Mouse (Mus musculus) kidney, postnatal 36 days (tissue): ENCODE data around the gene Clasrp.
A peak's percentile ranks its signal among the peaks of the same experiment; 100 is the strongest.
"Not testable (repeated sequence)": the region's sequence is repeated elsewhere in the genome, so short reads cannot be mapped to it uniquely, and the experiment has no call there.

Experiments
- DNase-seq, 2 experiments: peaks; one replicate each; pipeline ENCODE4 v3.0.0; 2021 to 2022; ENCODE audit warnings: mixed read lengths in 2 of 2

The Clasrp gene

DNA sequence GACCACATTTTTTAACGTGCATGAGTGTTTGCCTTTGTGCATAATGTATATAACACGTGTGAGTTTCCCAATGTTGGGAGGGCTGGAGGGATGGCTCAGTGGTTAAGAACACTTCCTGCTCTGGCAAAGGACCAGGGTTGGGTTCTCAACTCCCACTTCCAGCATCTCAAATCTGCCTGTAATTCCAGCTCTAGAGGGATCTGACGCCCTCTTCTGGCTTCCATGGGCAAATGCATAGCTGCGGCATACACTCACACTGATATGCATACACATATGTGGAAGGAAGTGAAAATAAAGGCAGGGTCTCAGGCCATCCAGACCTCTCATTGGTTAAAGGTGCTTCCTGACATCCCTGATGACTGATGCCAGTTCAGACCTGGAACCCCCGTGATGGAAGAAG is 3.0 kb upstream of the Clasrp start:
- DNase-seq: no peak

DNA sequence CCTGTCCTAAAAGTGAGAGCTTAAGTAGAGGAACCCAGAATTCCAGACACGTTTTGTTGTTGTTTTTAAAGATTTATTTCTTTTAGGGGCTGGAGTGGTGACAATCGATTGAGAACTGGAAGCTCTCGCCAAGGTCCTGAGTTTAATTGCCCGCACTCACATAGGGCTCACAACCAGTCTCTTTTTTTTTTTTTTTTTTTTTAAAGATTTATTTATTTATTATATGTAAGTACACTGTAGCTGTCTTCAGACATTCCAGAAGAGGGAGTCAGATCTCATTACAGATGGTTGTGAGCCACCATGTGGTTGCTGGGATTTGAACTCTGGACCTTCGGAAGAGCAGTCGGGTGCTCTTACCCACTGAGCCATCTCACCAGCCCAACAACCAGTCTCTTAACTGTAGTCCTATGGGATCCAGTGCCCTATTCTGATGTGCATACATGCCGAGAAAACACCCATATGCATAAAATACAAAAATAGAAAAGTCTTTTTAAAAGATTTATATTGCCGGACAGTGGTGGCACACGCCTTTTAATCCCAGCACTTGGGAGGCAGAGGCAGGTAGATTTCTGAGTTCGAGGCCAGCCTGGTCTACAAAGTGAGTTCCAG is 424 bp upstream of the Clasrp start:
- DNase-seq: not testable (repeated sequence)

- DNase-seq: no peak
Measured at GRCm38 (mm10) chr7:19603055-19603454, 1.2 kb downstream of the Clasrp start.

- DNase-seq: no peak
Measured at GRCm38 (mm10) chr7:19600562-19600961, 3.7 kb downstream of the Clasrp start.

DNA sequence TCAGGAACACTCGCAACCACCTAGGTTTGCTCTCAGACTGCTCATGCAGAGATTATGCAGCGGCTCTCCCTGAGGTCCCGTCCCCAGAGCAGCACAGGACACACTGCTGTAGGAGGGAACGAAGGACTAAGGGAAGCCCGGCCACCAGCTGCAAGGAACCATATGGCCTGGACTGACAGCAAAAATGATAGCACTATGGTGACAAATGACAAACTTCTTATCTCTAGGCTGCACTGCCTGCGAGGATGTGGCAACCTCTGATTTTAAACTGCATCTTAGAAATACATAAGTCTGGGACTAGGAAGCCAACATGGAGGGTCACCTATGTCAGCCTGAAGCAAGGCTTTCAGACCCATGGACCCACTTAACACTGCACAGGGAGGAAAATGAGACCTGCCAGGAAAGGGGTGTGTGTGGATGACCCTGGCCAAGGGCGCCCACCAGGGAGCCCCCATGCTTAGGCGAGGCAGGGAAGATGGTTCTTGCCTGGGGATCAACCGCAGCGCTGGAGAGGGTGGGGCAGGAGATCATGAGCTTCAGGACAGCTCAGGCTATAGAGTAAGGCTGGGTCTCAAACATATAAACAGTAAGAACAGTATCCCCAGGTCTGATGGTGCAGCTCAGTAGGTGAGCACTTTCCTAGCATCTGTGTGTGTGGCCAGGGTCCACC is 11.1 kb downstream of the Clasrp start:
- DNase-seq: no peak

GRCm38 (mm10) chr7:19589917-19590316 is 14.4 kb downstream of the Clasrp start:
- peak; percentile 74 to 88 for DNase-seq

DNA sequence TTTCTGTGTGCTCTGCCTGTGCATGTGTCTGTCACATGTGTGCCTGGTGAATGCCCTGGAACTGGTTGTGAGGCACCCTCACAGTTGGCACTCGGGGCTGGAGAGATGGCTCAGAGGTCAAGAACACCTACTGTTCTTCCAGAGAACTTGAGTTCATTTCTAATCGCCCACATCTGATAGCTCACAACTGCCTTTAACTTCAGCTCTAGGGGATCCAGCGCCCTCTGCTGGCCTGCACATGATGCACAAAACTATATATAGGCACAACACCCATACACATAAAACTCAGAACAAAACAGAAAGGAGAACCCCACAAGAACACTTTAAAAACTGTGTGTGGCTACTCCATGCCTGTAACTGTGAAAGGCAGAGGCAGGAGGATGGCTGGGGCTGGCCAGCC is 15.1 kb downstream of the Clasrp start:
- peak; percentile 53 to 82 for DNase-seq

DNA sequence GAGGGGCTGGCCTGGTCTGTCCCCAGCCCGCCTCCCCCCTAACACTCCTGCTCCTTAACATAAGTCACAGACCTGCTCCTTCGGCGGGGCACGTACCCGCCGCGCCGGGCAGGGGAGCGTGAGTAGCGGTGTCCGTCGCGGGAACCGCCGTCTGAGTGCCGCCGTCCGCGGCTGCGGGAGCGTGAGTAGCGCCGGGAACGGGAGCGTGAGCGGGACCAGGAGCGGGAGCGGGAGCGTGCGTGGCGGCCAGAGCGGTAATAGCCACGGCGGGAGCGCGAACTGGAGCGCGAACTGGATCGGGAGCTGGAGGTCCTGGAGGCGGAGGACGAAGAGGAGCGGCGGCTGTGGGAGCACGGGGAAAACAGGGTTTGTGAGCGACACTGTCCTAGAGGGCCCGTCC is 18.0 kb downstream of the Clasrp start:
- no peak for DNase-seq

DNA sequence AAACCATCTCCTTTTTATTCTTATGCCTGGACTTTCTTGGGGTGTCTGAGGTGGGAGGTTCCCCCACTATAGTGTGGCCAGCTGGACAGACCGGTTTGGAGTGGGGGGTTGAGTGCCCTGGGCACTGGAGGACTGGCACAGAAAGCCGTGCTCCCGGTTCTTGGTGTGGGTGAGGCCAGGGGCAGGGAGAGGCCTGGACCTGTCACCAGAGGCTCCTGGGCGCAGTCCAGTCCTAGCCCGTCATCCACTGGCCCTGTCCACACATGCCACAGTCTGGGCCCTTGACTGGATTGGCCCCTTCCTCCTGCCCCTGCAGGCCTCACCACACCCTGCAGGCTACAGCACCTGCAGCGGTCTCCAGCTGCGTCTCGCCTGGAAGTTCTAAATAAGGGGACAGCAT is 23.7 kb downstream of the Clasrp start:
- DNase-seq: peak in 1 of 2 experiments; percentile 17

- DNase-seq: no peak
Measured at GRCm38 (mm10) chr7:19579751-19580150, 24.5 kb downstream of the Clasrp start.

DNA sequence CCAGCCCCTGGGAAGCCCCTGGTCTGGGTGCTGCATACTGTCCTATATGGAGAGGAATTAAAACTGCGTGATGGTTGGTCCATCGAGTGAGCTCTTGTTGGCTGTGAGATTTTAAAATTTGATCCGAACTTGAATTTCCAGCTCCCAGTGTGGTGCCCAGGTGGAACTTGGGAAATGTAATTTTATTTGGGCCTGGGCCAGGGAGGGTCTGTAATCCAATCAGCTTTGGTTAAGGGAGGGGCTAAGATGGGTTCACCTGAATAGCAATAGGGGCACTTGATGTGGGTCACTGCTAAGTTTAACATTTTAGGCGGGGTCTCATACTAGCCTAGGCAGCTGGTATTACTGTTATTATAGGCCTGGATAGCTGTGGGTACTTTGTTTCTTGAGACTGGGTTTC is 25.9 kb downstream of the Clasrp start:
- DNase-seq: no peak

DNA sequence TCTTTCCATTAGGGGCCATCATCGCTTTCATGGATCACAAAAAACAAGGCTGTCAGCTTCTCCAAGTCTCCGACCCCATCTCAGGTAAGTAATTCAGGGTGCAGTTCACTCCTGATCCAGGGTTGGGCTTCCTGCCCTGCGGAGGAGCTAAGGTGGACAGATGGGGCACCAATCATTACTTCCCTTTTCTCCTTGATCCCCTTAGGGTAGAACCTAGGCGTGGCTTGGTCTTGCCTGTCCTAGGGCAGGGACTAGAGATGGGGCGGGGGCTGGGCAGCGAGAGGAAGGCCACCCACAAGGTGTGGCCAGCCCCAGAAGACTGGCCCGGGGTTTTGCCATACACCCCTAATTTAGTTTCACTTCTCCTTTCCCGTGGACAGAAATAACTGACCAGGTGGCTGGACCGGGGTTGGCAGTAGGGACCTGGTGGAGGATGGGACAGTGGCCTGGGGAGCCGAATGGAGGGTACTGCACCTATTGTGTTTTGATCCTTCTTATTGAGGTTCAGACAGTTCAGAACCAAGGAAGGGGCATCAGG is 26.3 kb downstream of the Clasrp start:
- DNase-seq: peak in 1 of 2 experiments; percentile 21

- peak; percentile 59 to 80 for DNase-seq
Measured at GRCm38 (mm10) chr7:19577141-19577852, 27.0 kb downstream of the Clasrp start, which contains the start of the genes Zfp296 and Gemin7. Gene Zfp296, plus strand, starts transcription at chr7:19577287. Gene Gemin7, minus strand, starts transcription at chr7:19577595.

DNA sequence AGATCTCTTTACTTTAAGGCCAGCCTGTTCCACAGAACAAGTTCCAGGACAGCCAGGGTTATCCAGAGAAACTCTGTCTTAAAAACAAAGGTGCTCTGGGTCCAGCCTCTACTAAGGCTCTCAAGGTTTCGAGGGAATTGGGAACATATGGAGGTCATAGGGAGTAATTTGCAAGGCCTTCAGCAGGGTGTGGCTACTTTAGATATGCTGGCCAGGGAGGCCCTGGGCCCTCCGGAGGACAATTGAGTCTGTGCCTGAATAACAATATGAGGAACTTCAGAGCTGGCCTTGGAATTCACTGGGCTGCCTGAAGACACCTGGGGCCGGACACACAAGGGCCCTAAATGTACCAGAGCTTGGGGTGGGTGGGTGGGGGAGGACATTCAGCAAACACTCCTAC is 28.7 kb downstream of the Clasrp start:
- no peak for DNase-seq

DNA sequence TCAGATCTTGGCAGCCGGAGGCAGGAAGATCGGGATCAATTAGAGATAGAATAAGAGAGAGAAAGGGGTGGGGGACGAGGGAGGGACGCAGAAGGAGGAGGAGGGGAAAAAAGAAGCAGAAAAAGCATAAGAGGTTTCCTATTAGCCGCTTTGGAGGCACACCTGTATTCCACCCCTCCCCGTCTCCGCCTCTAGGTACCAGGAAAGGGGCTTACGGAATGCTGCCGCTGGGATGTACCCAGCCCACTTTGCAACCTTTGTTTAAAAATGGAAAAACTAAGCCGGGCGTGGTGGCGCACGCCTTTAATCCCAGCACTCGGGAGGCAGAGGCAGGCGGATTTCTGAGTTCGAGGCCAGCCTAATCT is 30.5 kb downstream of the Clasrp start:
- no peak for DNase-seq

DNA sequence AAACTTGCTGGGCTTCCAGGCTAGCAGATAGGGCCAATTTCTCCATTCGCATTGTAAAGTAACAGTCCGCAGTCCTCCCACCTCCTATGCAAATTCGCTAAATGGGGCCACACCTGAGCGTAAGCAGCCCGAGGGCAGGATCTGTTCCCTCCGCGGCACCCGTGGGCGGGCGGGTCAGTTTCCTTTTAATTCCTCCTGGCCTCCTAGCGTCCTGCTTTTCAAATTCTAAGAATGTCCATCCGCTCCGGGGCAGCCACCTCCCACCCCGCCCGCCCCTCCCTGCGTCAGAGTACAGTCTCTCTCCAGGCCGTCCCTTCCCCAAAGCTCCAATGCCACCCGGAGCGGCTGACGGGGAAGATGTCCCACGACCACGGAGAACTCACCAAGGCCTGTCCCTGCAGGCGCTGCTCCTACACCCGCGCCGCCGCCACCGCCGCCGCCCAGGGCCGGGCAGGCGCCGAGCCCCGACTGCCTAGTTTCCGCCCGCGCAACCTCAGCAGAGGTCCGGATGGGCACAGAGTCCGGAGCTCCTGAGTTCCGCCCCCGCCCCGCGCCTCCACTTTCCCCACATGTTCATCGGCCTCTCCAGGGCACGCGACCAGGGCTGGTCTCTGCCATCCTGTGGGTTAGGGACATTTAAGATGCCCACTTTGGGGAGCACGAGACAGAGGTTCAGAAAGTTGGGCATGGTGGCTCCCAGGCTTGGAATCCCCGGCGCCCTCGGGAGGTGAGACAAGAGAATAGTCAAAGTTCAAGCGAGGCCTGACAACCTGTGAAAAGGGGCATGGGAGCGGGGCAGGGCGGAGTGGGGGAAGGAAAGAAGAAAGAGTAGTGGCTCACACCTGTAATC is 31.1 kb downstream of the Clasrp start:
- peak; percentile 74 to 87 for DNase-seq

- DNase-seq: no peak
Measured at GRCm38 (mm10) chr7:19569647-19570046, 34.6 kb downstream of the Clasrp start.

DNA sequence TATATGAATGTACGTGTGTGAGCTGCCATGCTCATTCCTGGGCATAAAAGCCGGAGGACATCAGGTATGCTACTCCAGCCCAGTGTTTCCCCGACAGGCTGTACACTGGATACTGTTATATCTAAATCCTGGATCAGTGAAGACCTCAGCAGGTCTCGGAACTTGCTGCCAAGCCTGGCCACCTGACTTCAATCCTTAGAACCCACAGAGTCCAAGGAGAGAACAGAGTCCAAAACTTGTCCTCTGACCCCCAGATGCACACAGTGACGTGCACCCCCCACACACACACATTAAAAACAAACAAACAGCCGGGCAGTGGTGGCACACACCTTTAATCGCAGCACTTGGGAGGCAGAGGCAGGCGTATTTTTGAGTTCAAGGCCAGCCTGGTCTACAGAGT is 36.9 kb downstream of the Clasrp start:
- peak; percentile 78 to 85 for DNase-seq

- DNase-seq: peak; percentile 36 to 59
Measured at GRCm38 (mm10) chr7:19565803-19566202, 38.5 kb downstream of the Clasrp start.

DNA sequence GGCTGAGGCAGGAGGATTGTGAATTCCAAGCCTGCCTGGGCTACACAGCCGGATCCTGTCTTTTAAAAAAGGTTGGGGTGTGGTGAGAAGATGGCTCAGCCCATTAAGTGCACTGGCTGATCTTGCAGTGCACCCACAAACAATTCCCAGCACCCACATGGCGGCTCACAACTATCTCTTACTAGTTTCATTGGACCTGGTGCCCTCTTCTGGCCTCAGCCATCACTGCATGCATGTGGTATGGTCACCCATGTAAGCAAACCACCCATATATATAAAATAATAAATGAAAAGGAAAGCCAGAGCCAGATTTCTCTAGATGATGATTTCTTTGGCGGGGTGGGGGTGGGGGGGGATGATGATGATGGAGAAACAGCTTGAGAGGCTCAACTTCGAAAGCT is 39.8 kb downstream of the Clasrp start:
- DNase-seq: no peak

- DNase-seq: no peak
Measured at GRCm38 (mm10) chr7:19563884-19564283, 40.4 kb downstream of the Clasrp start.

DNA sequence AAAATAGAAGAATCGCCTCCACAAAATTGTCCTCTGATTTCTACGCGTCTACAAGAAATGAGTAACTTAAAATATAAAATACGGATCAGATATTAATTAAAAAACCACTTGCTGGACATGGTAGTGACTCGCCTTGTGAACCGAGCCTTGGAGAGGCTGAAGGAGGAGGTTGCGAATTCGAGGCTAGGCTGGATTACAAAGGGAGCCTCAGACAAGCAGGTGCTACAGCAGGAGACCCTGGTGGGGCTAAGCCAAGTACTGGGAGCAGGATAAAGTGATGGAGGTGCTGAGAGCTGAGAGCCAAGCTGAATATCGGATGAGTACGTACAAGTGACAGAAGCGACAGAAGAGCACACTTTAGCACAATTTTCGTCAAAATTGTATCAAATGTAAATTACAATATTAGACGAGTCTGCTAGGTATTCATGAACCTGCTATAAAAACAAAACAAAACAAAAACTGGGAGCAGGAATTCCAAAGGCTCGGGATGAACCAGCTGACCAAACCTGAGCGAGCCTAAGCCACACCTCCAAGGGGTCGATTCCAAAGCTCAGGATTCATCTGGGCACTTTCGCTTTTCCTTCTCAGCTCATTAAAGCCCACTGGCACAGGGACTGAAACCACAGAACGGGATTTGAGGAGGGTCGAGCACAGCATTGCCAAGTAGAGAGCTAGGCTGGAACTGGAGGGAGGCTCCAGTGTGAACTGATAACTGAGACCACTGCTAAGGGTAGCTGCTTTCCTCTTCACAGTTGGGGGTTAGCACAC is 41.5 kb downstream of the Clasrp start, which contains the start of gene Ppp1r37:
Gene Ppp1r37, minus strand, starts transcription at position 434 of the 768 bp plus-strand sequence.
- DNase-seq: peak; percentile 72
